Mouse (Mus musculus): ENCODE measurements around the gene Igdcc3. TPM values are rescaled to one million over a fixed set of nuclear protein-coding genes. Genes with fewer than 3 reads are reported as not detected.

Gene Igdcc3
- 0.43 and 0.77 TPM in 2 replicates for polyA plus RNA-seq (2012; rRNA removed)

GRCm38 (mm10) chr9:65140936-65141305 is at the start of gene Igdcc3:
Gene Igdcc3, plus strand, starts transcription at chr9:65141189.
- DNase-seq (ENCODE audit: low read depth) = no peak

- no peak for DNase-seq (ENCODE audit: low read depth)
These were observed 46.8 kb upstream of the Igdcc3 start for GRCm38 (mm10) chr9:65094237-65094636.

- no peak for DNase-seq (ENCODE audit: low read depth)
These were observed 39.9 kb upstream of the Igdcc3 start, which contains the start of gene Igdcc4 for GRCm38 (mm10) chr9:65100991-65101685. Gene Igdcc4, plus strand, starts transcription at chr9:65101486.

GRCm38 (mm10) chr9:65101686-65102376 is 39.2 kb upstream of the Igdcc3 start:
- no peak for DNase-seq (ENCODE audit: low read depth)

GRCm38 (mm10) chr9:65102377-65103172 is 38.4 kb upstream of the Igdcc3 start:
- DNase-seq (ENCODE audit: low read depth) = no peak

- DNase-seq (ENCODE audit: low read depth) = no peak
These were observed 37.7 kb upstream of the Igdcc3 start for GRCm38 (mm10) chr9:65103173-65103752.

GRCm38 (mm10) chr9:65106821-65107220 is 34.2 kb upstream of the Igdcc3 start:
- DNase-seq (ENCODE audit: low read depth) = no peak

- DNase-seq (ENCODE audit: low read depth) = no peak
These were observed 33.1 kb upstream of the Igdcc3 start for GRCm38 (mm10) chr9:65107893-65108292.

GRCm38 (mm10) chr9:65109132-65110072 is 31.6 kb upstream of the Igdcc3 start:
- no peak for DNase-seq (ENCODE audit: low read depth)

GRCm38 (mm10) chr9:65111698-65112097 is 29.3 kb upstream of the Igdcc3 start:
- DNase-seq (ENCODE audit: low read depth) = no peak

GRCm38 (mm10) chr9:65113694-65114093 is 27.3 kb upstream of the Igdcc3 start:
- no peak for DNase-seq (ENCODE audit: low read depth)

GRCm38 (mm10) chr9:65115891-65116290 is 25.1 kb upstream of the Igdcc3 start:
- no peak for DNase-seq (ENCODE audit: low read depth)

- DNase-seq (ENCODE audit: low read depth) = peak; percentile 61
These were observed 23.5 kb upstream of the Igdcc3 start for GRCm38 (mm10) chr9:65117516-65117915.

- DNase-seq (ENCODE audit: low read depth) = no peak
These were observed 20.1 kb upstream of the Igdcc3 start for GRCm38 (mm10) chr9:65120935-65121334.

- no peak for DNase-seq (ENCODE audit: low read depth)
These were observed 18.4 kb upstream of the Igdcc3 start for GRCm38 (mm10) chr9:65122545-65122944.

GRCm38 (mm10) chr9:65123552-65124168 is 17.3 kb upstream of the Igdcc3 start:
- DNase-seq (ENCODE audit: low read depth) = no peak

- DNase-seq (ENCODE audit: low read depth) = no peak
These were observed 12.7 kb upstream of the Igdcc3 start for GRCm38 (mm10) chr9:65128123-65128815.

- DNase-seq (ENCODE audit: low read depth) = no peak
These were observed 9.3 kb upstream of the Igdcc3 start for GRCm38 (mm10) chr9:65131717-65132116.

- no peak for DNase-seq (ENCODE audit: low read depth)
These were observed 7.2 kb upstream of the Igdcc3 start for GRCm38 (mm10) chr9:65133739-65134138.

GRCm38 (mm10) chr9:65135126-65135525 is 5.9 kb upstream of the Igdcc3 start:
- no peak for DNase-seq (ENCODE audit: low read depth)

All from gonadal fat pad, adult 2 months (tissue).